Mouse (Mus musculus): ENCODE measurements around the gene Ulbp1. TPM values are rescaled to one million over a fixed set of nuclear protein-coding genes. Genes with fewer than 3 reads are reported as not detected.
"Not testable (repeated sequence)": the region's sequence is repeated elsewhere in the genome, so short reads cannot be mapped to it uniquely, and the experiment has no call there.

The Ulbp1 gene
- total and polyA plus RNA-seq, 3 experiments: 4.8 to 5.3 TPM; not detected in 1

GRCm38 (mm10) chr10:7470457-7470856 lies 3.0 kb downstream of the Ulbp1 start:
- Histone ChIP-seq H3K36me3 (ENCODE audit: control insufficient read depth in 1 of 2, insufficient read depth in 2 of 2, low read length in 2 of 2) (peaks cover 0 to 6% of the 10 kb centered on the region in 2 experiments; a peak in 2 of 4 replicates), H3K27me3 (ENCODE audit: control insufficient read depth in 1 of 2, insufficient read depth in 2 of 2, low read length in 2 of 2) (no peaks in the 10 kb centered on the region), H3K4me1 (ENCODE audit: control insufficient read depth in 1 of 2, insufficient read depth in 2 of 2, low read length in 2 of 2) (peaks cover 0 to 14% of the 10 kb centered on the region in 2 experiments; a peak in 2 of 4 replicates), H3K27ac (ENCODE audit: control insufficient read depth, low read depth, low read length) (no peak overlapping the region), H3K9ac (ENCODE audit: control insufficient read depth, low read depth, low read length, poor library complexity, severe bottlenecking) (0 out of 2 replicates have a peak overlapping the region, but pooled peaks have one; percentile 18), H3K4me3 (ENCODE audit: control insufficient read depth in 1 of 2, insufficient read depth in 1 of 2, low read depth in 2 of 2, low read length in 2 of 2) (peak overlapping the region in 1 of 2 experiments; percentile 37; a peak in 2 of 4 replicates), H3K79me2 (ENCODE audit: control insufficient read depth, insufficient read depth, low read length, poor library complexity) (no peaks in the 10 kb centered on the region; the same call in none of the 2 replicates), H3K9me3 (replicated peaks; ENCODE audit: insufficient read depth, low read length) (no peaks in the 10 kb centered on the region)
- TF ChIP-seq CTCF (IDR thresholded peaks at IDR 0.05 in 2 of 3, conservative IDR thresholded peaks at IDR 0.05 in 1 of 3; ENCODE audit: control insufficient read depth in 1 of 3, insufficient read depth in 1 of 3, low read depth in 2 of 3, low read length in 3 of 3, poor library complexity in 1 of 3, severe bottlenecking in 1 of 3): 0 out of 6 replicates have a peak, but pooled peaks of 1 of the 3 experiments have one; percentile 13
- TF ChIP-seq EP300 (IDR thresholded peaks at IDR 0.05; ENCODE audit: low read depth in 1 of 2, low read length in 2 of 2): no peak
- no peak for DNase-seq (ENCODE audit: low read depth, low spot score)

- not testable (repeated sequence) for H3K9ac ChIP-seq (ENCODE audit: control insufficient read depth, low read depth, low read length, poor library complexity, severe bottlenecking); H3K27me3 ChIP-seq (ENCODE audit: control insufficient read depth in 1 of 2, insufficient read depth in 2 of 2, low read length in 2 of 2); H3K79me2 ChIP-seq (ENCODE audit: control insufficient read depth, insufficient read depth, low read length, poor library complexity); H3K36me3 ChIP-seq (ENCODE audit: control insufficient read depth in 1 of 2, insufficient read depth in 2 of 2, low read length in 2 of 2); H3K27ac ChIP-seq (ENCODE audit: control insufficient read depth, low read depth, low read length); H3K9me3 ChIP-seq (replicated peaks; ENCODE audit: insufficient read depth, low read length)
- peak; percentile 30 for DNase-seq (ENCODE audit: low read depth, low spot score)
- TF ChIP-seq CTCF (IDR thresholded peaks at IDR 0.05 in 2 of 3, conservative IDR thresholded peaks at IDR 0.05 in 1 of 3; ENCODE audit: control insufficient read depth in 1 of 3, insufficient read depth in 1 of 3, low read depth in 2 of 3, low read length in 3 of 3, poor library complexity in 1 of 3, severe bottlenecking in 1 of 3) (peak in 2 of 3 experiments; percentile 24 to 25; a peak in 3 of 6 replicates), RAD21 (IDR thresholded peaks at IDR 0.05; ENCODE audit: low read depth, low read length) (peak; percentile 15)
- Histone ChIP-seq H3K4me1 (ENCODE audit: control insufficient read depth in 1 of 2, insufficient read depth in 2 of 2, low read length in 2 of 2) (peaks cover 0 to 14% of the 10 kb centered on the region in 2 experiments; a peak in 2 of 4 replicates), H3K4me3 (ENCODE audit: control insufficient read depth in 1 of 2, insufficient read depth in 1 of 2, low read depth in 2 of 2, low read length in 2 of 2) (peak overlapping the region in 1 of 2 experiments; percentile 37; a peak in 2 of 4 replicates)
These were observed 3.6 kb downstream of the Ulbp1 start for GRCm38 (mm10) chr10:7469716-7470414.

- peak; percentile 39 for DNase-seq (ENCODE audit: low read depth, low spot score)
- no peak overlapping the region for H3K4me3 ChIP-seq (ENCODE audit: control insufficient read depth in 1 of 2, insufficient read depth in 1 of 2, low read depth in 2 of 2, low read length in 2 of 2)
- no peak overlapping the region for H3K27ac ChIP-seq (ENCODE audit: control insufficient read depth, low read depth, low read length)
- H3K9me3 ChIP-seq (replicated peaks; ENCODE audit: insufficient read depth, low read length): no peaks in the 10 kb centered on the region
- H3K27me3 ChIP-seq (ENCODE audit: control insufficient read depth in 1 of 2, insufficient read depth in 2 of 2, low read length in 2 of 2): no peaks in the 10 kb centered on the region
- no peaks in the 10 kb centered on the region for H3K36me3 ChIP-seq (ENCODE audit: control insufficient read depth in 1 of 2, insufficient read depth in 2 of 2, low read length in 2 of 2)
- no peaks in the 10 kb centered on the region for H3K4me1 ChIP-seq (ENCODE audit: control insufficient read depth in 1 of 2, insufficient read depth in 2 of 2, low read length in 2 of 2)
- no peaks in the 10 kb centered on the region for H3K79me2 ChIP-seq (ENCODE audit: control insufficient read depth, insufficient read depth, low read length, poor library complexity)
- H3K9ac ChIP-seq (ENCODE audit: control insufficient read depth, low read depth, low read length, poor library complexity, severe bottlenecking): no peak overlapping the region
- TF ChIP-seq ZMIZ1 (IDR thresholded peaks at IDR 0.05; ENCODE audit: low read depth, low read length) (no peak), ETS1 (IDR thresholded peaks at IDR 0.05; ENCODE audit: low read depth, low read length) (no peak), GABPA (IDR thresholded peaks at IDR 0.05; ENCODE audit: low read depth, low read length) (no peak), USF2 (IDR thresholded peaks at IDR 0.05; ENCODE audit: borderline replicate concordance in 1 of 2, insufficient read depth in 1 of 2, low read depth in 1 of 2, low read length in 2 of 2) (no peak), CTCF (IDR thresholded peaks at IDR 0.05 in 2 of 3, conservative IDR thresholded peaks at IDR 0.05 in 1 of 3; ENCODE audit: control insufficient read depth in 1 of 3, insufficient read depth in 1 of 3, low read depth in 2 of 3, low read length in 3 of 3, poor library complexity in 1 of 3, severe bottlenecking in 1 of 3) (peak in 2 of 3 experiments; percentile 47 to 64; a peak in 4 of 6 replicates), MXI1 (IDR thresholded peaks at IDR 0.05; ENCODE audit: low read depth, low read length) (no peak), CHD2 (IDR thresholded peaks at IDR 0.05; ENCODE audit: low read length) (no peak), POLR2AphosphoS2 (IDR thresholded peaks at IDR 0.05; ENCODE audit: low read length) (no peak), RCOR1 (IDR thresholded peaks at IDR 0.05; ENCODE audit: low read depth, low read length) (no peak), UBTF (IDR thresholded peaks at IDR 0.05; ENCODE audit: borderline replicate concordance, insufficient read depth, low read depth, low read length) (no peak), SMC3 (IDR thresholded peaks at IDR 0.05; ENCODE audit: low read depth, low read length) (peak; percentile 42), E2F4 (IDR thresholded peaks at IDR 0.05; ENCODE audit: borderline replicate concordance, low read depth, low read length) (no peak), TBP (IDR thresholded peaks at IDR 0.05; ENCODE audit: low read depth, low read length) (no peak), POLR2A (IDR thresholded peaks at IDR 0.05; ENCODE audit: control insufficient read depth in 1 of 2, insufficient read depth in 1 of 2, low read depth in 1 of 2, low read length in 2 of 2, poor library complexity in 1 of 2) (no peak), ZC3H11A (IDR thresholded peaks at IDR 0.05; ENCODE audit: low read depth, low read length) (no peak; the same call in 1 of the 2 replicates), USF1 (IDR thresholded peaks at IDR 0.05; ENCODE audit: low read depth, low read length) (no peak), MAX (IDR thresholded peaks at IDR 0.05; ENCODE audit: low read length) (no peak), POLR2AphosphoS5 (IDR thresholded peaks at IDR 0.05; ENCODE audit: borderline replicate concordance, low read depth, low read length) (no peak), NELFE (IDR thresholded peaks at IDR 0.05; ENCODE audit: low read depth, low read length) (no peak), SIN3A (IDR thresholded peaks at IDR 0.05; ENCODE audit: low read length) (no peak), RAD21 (IDR thresholded peaks at IDR 0.05; ENCODE audit: low read depth, low read length) (peak; percentile 52), MYC (IDR thresholded peaks at IDR 0.05; ENCODE audit: low read depth, low read length) (no peak)
These were observed 11.4 kb downstream of the Ulbp1 start for GRCm38 (mm10) chr10:7462006-7462405.
